Mouse (Mus musculus) heart, postnatal 0 days (tissue): ENCODE data around the gene Pitpnb. TPM values are rescaled to one million over a fixed set of nuclear protein-coding genes. Genes with fewer than 3 reads are reported as not detected.

Source experiments
- ATAC-seq: fragments of 200-750 bp; cut with Nextera tagmentation; 2 replicates; pipeline ENCODE4 v1.8.0; 2017; ENCODE audit warnings: low read depth, moderate number of reproducible peaks, moderate library complexity; ENCODE audit not compliant: insufficient read depth
- DNase-seq: peaks from one replicate; pipeline ENCODE4 v3.0.0-alpha.2; 2016; ENCODE audit warnings: low spot score
- H3K27ac ChIP-seq: fragments of 300-500 bp; sonication (generic); 2 replicates; pipeline ENCODE4 v1.5.1; 2014; ENCODE audit warnings: low read depth, mild to moderate bottlenecking
- H3K27me3 ChIP-seq: fragments of 300-500 bp; sonication (generic); 2 replicates; pipeline ENCODE4 v1.6.1; 2014; ENCODE audit warnings: low read length, mixed read lengths; ENCODE audit not compliant: control insufficient read depth, insufficient read depth
- H3K36me3 ChIP-seq: fragments of 300-500 bp; sonication (generic); replicated peaks from 2 replicates; pipeline ENCODE4 v1.6.1; 2014; ENCODE audit warnings: low read length, mixed read lengths; ENCODE audit not compliant: control insufficient read depth, insufficient read depth
- H3K4me1 ChIP-seq: fragments of 300-500 bp; sonication (generic); 2 replicates; pipeline ENCODE4 v1.6.1; 2014; ENCODE audit warnings: antibody characterized with exemption; ENCODE audit not compliant: control insufficient read depth, insufficient read depth
- H3K4me2 ChIP-seq: fragments of 300-500 bp; sonication (generic); 2 replicates; pipeline ENCODE4 v1.6.1; 2014; ENCODE audit warnings: low read depth, mild to moderate bottlenecking, low read length, moderate library complexity
- H3K4me3 ChIP-seq: fragments of 300-500 bp; sonication (generic); 2 replicates; pipeline ENCODE4 v1.5.1; 2014; ENCODE audit warnings: low read depth, low read length
- H3K9ac ChIP-seq: fragments of 300-500 bp; sonication (generic); replicated peaks from 2 replicates; pipeline ENCODE4 v1.6.1; 2014; ENCODE audit warnings: low read depth, low read length, mixed read lengths
- H3K9me3 ChIP-seq: fragments of 300-500 bp; sonication (generic); replicated peaks from 2 replicates; pipeline ENCODE4 v1.6.1; 2016; ENCODE audit warnings: low read length; ENCODE audit not compliant: control insufficient read depth
- CTCF ChIP-seq: IDR thresholded peaks from 2 replicates; pipeline ENCODE4 v1.5.1; 2016; ENCODE audit warnings: antibody characterized with exemption, control low read depth, low read depth
- EP300 ChIP-seq: IDR thresholded peaks from 2 replicates; pipeline ENCODE4 v1.6.1; 2016; ENCODE audit warnings: antibody characterized with exemption, low read depth
- WGBS: fragments of 180-500 bp; shearing (Covaris S2); extraction: QIAGEN DNeasy Blood & Tissue Kit; methylation state at CpG from one replicate; pipeline ENCODE4 v1.1.7; 2014; 5-methylcytosine and 5-hydroxymethylcytosine counted together
- polyA plus RNA-seq: library from polyadenylated mRNA; unstranded; fragments of >200 nt; fragmentation: Nextera tagmentation; extraction: Ambion mirVana; gene quantifications from 2 replicates; pipeline ENCODE4 v1.2.1, GENCODE M21; 2015
- total RNA-seq: library from RNA; depleted of rRNA; stranded (reverse); fragments of >200 nt; gene quantifications from 2 replicates; pipeline ENCODE4 v1.2.3, GENCODE M21; 2014; ENCODE audit warnings: low replicate concordance

The Pitpnb gene
- total and polyA plus RNA-seq, 2 experiments from 2014 or later = 2.3 to 56.1 TPM

GRCm38 (mm10) chr5:111423011-111423410, 92.4 kb downstream of the Pitpnb start:
- WGBS = 85% methylated on average over 10 of the region's 10 CpGs
- H3K9ac ChIP-seq = no peak overlapping the region
- H3K4me2 ChIP-seq = 0 out of 2 replicates have a peak overlapping the region, but pooled peaks have one; percentile 8
- peaks cover 18% of the 10 kb centered on the region for H3K36me3 ChIP-seq
- no peak overlapping the region for H3K4me3 ChIP-seq
- no peaks in the 10 kb centered on the region for H3K9me3 ChIP-seq
- no peak overlapping the region for H3K27ac ChIP-seq
- peaks cover 27% of the 10 kb centered on the region for H3K4me1 ChIP-seq
- ATAC-seq (no peak), DNase-seq (no peak)
- TF ChIP-seq CTCF (no peak), EP300 (no peak)
- H3K27me3 ChIP-seq = peaks cover 54% of the 10 kb centered on the region

- Histone ChIP-seq H3K9me3 (no peaks in the 10 kb centered on the region), H3K4me1 (peaks cover 22% of the 10 kb centered on the region), H3K27me3 (peaks cover 52% of the 10 kb centered on the region), H3K4me2 (peak overlapping the region; percentile 7; the same call in 1 of the 2 replicates), H3K27ac (no peak overlapping the region), H3K36me3 (peaks cover 18% of the 10 kb centered on the region), H3K9ac (no peak overlapping the region), H3K4me3 (no peak overlapping the region)
- no peak for DNase-seq
- ATAC-seq = no peak
- TF ChIP-seq CTCF (no peak), EP300 (no peak)
- WGBS = 81% methylated on average over 4 of the region's 4 CpGs
Observed at GRCm38 (mm10) chr5:111423616-111424015, 93.1 kb downstream of the Pitpnb start.

GRCm38 (mm10) chr5:111425813-111426212, 95.2 kb downstream of the Pitpnb start:
- peaks cover 30% of the 10 kb centered on the region for H3K27me3 ChIP-seq
- 80% methylated on average over 9 of the region's 9 CpGs for WGBS
- ATAC-seq = no peak
- no peak for DNase-seq
- no peak overlapping the region for H3K4me3 ChIP-seq
- peaks cover 5% of the 10 kb centered on the region; the same call in 1 of the 2 replicates for H3K4me1 ChIP-seq
- H3K9me3 ChIP-seq = no peaks in the 10 kb centered on the region
- no peak overlapping the region for H3K9ac ChIP-seq
- H3K36me3 ChIP-seq = peaks cover 15% of the 10 kb centered on the region
- no peak overlapping the region for H3K27ac ChIP-seq
- TF ChIP-seq CTCF (no peak), EP300 (no peak)
- H3K4me2 ChIP-seq = no peak overlapping the region

- no peak for ATAC-seq
- no peak overlapping the region for H3K9ac ChIP-seq
- H3K36me3 ChIP-seq = peaks cover 11% of the 10 kb centered on the region
- 68% methylated on average over 5 of the region's 5 CpGs for WGBS
- H3K4me1 ChIP-seq = peaks cover 5% of the 10 kb centered on the region; the same call in 1 of the 2 replicates
- H3K4me3 ChIP-seq = no peak overlapping the region
- no peaks in the 10 kb centered on the region for H3K9me3 ChIP-seq
- no peak overlapping the region for H3K27ac ChIP-seq
- no peak overlapping the region for H3K4me2 ChIP-seq
- peaks cover 26% of the 10 kb centered on the region for H3K27me3 ChIP-seq
- TF ChIP-seq CTCF (no peak), EP300 (no peak)
- no peak for DNase-seq
Observed at GRCm38 (mm10) chr5:111426249-111426648, 95.7 kb downstream of the Pitpnb start.

GRCm38 (mm10) chr5:111428882-111429281, 98.3 kb downstream of the Pitpnb start:
- TF ChIP-seq EP300 (no peak), CTCF (no peak)
- no peak overlapping the region for H3K4me3 ChIP-seq
- H3K4me2 ChIP-seq = no peak overlapping the region
- no peaks in the 10 kb centered on the region for H3K9me3 ChIP-seq
- H3K4me1 ChIP-seq = peaks cover 5% of the 10 kb centered on the region; the same call in 1 of the 2 replicates
- H3K27ac ChIP-seq = 0 out of 2 replicates have a peak overlapping the region, but pooled peaks have one; percentile 15
- WGBS = 72% methylated on average over 6 of the region's 6 CpGs
- H3K9ac ChIP-seq = no peak overlapping the region
- DNase-seq = no peak
- H3K27me3 ChIP-seq = peaks cover 16% of the 10 kb centered on the region; the same call in 1 of the 2 replicates
- no peak for ATAC-seq
- H3K36me3 ChIP-seq = no peaks in the 10 kb centered on the region

- DNase-seq = no peak
- peak overlapping the region; percentile 15; the same call in 1 of the 2 replicates for H3K27ac ChIP-seq
- no peak for TF ChIP-seq EP300
- TF ChIP-seq CTCF = no peak
- H3K4me2 ChIP-seq = 0 out of 2 replicates have a peak overlapping the region, but pooled peaks have one; percentile 0
- H3K4me3 ChIP-seq = no peak overlapping the region
- peak; percentile 63 for ATAC-seq
- WGBS = 36% methylated on average over 7 of the region's 7 CpGs
- H3K36me3 ChIP-seq = no peaks in the 10 kb centered on the region
- H3K4me1 ChIP-seq = peaks cover 13% of the 10 kb centered on the region
- peaks cover 15% of the 10 kb centered on the region; the same call in 1 of the 2 replicates for H3K27me3 ChIP-seq
- H3K9me3 ChIP-seq = no peaks in the 10 kb centered on the region
- H3K9ac ChIP-seq = no peak overlapping the region
Observed at GRCm38 (mm10) chr5:111429726-111430125, 99.2 kb downstream of the Pitpnb start.
